Mouse (Mus musculus): ENCODE data around the gene Vmn1r55. TPM values are rescaled to one million over a fixed set of nuclear protein-coding genes. Genes with fewer than 3 reads are reported as not detected.
"Not testable (repeated sequence)": the region's sequence is repeated elsewhere in the genome, so short reads cannot be mapped to it uniquely, and the experiment has no call there.

Gene Vmn1r55
- total RNA-seq, 2 experiments from 2014 or later = not detected

DNA sequence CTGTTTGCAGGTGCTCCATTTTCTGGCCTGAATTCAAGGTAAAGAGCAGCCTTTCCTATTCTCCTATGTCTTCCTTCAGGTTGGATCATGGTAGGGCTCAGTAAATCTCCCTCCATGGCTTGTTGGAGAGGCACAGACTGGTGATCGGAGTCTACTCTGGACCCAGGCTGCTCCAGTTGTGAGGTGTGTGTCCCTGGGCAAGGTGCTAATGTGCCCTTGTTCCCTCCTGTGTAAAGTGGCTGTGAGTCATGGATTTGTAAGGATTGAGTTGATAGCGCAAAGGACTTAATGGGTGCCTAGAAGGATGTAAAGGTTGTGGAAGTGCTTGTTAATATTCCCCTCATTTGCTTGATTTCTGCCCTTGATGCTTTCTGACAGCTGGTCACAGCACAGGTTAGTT, 67.5 kb downstream of the Vmn1r55 start:
- no peak for DNase-seq (ENCODE audit: low spot score)

- DNase-seq (ENCODE audit: low spot score) = no peak
These were observed 68.2 kb downstream of the Vmn1r55 start for GRCm38 (mm10) chr7:5081241-5081640.

DNA sequence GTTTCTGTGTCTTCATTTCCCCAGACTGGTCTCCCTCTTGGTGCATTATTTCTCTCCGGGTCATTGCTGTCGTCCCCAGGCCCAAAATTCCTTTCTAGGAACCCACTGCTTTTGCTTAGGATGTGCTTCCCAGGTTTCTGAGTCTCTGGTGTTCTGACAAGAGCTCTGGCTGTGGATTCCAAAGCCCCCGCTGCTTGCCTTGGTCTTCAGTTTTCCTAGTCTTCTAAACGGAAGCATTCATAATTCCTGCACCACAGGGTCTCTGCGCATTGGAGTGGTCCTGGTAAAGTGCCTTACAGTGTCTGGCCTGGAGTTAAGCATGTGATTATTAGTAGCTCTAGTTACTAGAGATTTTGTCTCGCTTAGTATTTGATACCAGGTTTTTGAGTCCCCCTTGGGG, 68.7 kb downstream of the Vmn1r55 start:
- DNase-seq (ENCODE audit: low spot score) = no peak

- DNase-seq (ENCODE audit: low spot score) = peak; percentile 97
These were observed 69.3 kb downstream of the Vmn1r55 start, which contains the start of gene Epn1 for GRCm38 (mm10) chr7:5080010-5080751. Epn1 (plus strand) TSS chr7:5080235.

DNA sequence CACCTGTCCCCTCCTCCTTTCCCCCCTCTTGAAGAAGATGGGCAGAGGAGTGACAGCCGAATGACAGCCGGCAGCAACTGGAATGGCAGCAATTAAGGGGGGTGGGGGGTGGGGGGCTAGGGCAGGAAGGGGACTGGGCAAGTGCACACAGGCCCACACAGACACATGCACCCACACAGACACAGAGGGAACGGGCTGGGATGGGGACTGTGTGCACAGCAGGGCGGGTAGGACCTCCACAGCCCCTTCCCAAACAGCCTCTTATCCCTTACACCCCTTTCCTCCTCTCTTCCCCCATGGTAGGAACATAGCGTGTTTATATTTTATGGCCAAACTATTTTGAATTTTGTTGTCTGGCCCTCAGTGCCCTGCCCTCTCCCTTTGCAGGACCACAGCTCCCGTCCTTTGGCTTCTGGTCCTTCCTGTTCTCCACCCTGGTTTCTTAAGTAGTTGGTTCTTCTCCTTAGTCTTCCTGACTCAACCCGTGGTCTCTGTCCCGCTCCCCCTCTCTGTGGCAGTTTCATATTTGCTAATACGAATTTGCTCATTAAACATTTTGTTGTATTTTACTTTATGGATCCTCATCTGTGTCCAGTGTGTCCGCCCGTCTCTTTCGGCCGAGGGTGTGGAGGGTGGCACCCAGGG, 70.0 kb downstream of the Vmn1r55 start:
- not testable (repeated sequence) for DNase-seq (ENCODE audit: low spot score)

Small RNAs within 50 kb of the gene (microRNA-seq; reads per million reads assigned to microRNA genes)
- not detected for gene Gm26217

Other genes starting within 250 kb of the Vmn1r55 start
- under 1 TPM; 0.18 to 0.64 TPM for gene Gm36210, start 243.2 kb downstream of the Vmn1r55 start, total RNA-seq (2021)
- 1 to 10 TPM; 8.7 to 8.9 TPM for gene Zfp628, start 234.5 kb downstream of the Vmn1r55 start, total RNA-seq (2021)
- gene Nat14, start 227.6 kb downstream of the Vmn1r55 start, total RNA-seq (2021) = 1 to 10 TPM; 3.2 to 4.6 TPM
- gene Ssc5d, start 223.9 kb downstream of the Vmn1r55 start, total RNA-seq (2021) = 1 to 10 TPM; 3.9 to 4.7 TPM
- gene Sbk2, start 185.3 kb downstream of the Vmn1r55 start, total RNA-seq (2021) = 100 to 1,000 TPM in 1 of 2 experiments, 10 to 100 TPM in 1; 37.4 to 119 TPM
- 10 to 100 TPM in 1 of 2 experiments, 1 to 10 TPM in 1; 1.8 to 15.5 TPM for gene Sbk3, start 178.5 kb downstream of the Vmn1r55 start, total RNA-seq (2021)
- 10 to 100 TPM in 1 of 2 experiments, 1 to 10 TPM in 1; 8.7 to 13.9 TPM for gene Zfp579, start 153.5 kb downstream of the Vmn1r55 start, total RNA-seq (2021)
- gene Zfp524, start 135.3 kb downstream of the Vmn1r55 start, total RNA-seq (2021) = 1 to 10 TPM; 8.0 to 8.5 TPM
- gene Fiz1, start 135.0 kb downstream of the Vmn1r55 start, total RNA-seq (2021) = 10 to 100 TPM; 19.0 to 24.4 TPM
- gene Gm44973, start 134.2 kb downstream of the Vmn1r55 start, total RNA-seq (2021) = not detected
- 10 to 100 TPM; 12.4 to 13.2 TPM for gene Zfp865, start 129.3 kb downstream of the Vmn1r55 start, total RNA-seq (2021)
- not detected for gene Ccdc106, start 129.1 kb downstream of the Vmn1r55 start, total RNA-seq (2021)
- gene 4632433K11Rik, start 115.6 kb downstream of the Vmn1r55 start, total RNA-seq (2021) = not detected
- gene Zfp784, start 111.2 kb downstream of the Vmn1r55 start, total RNA-seq (2021) = 1 to 10 TPM; 2.7 to 2.8 TPM
- gene Zfp580, start 98.1 kb downstream of the Vmn1r55 start, total RNA-seq (2021) = 1 to 10 TPM; 2.4 to 3.7 TPM
- gene U2af2, start 87.5 kb downstream of the Vmn1r55 start, total RNA-seq (2021) = 10 to 100 TPM; 39.0 to 49.6 TPM
- gene Epn1, start 69.4 kb downstream of the Vmn1r55 start, total RNA-seq (2021) = 100 to 1,000 TPM; 161 to 183 TPM
- not detected for gene Rfpl4, start 32.7 kb downstream of the Vmn1r55 start, total RNA-seq (2021)
- 1 to 10 TPM; 2.1 to 2.6 TPM for gene Rasl2-9, start 23.7 kb downstream of the Vmn1r55 start, total RNA-seq (2021)
- not detected for gene Vmn1r56, start 47.1 kb upstream of the Vmn1r55 start, total RNA-seq (2021)
- not detected for gene Vmn1r57, start 68.8 kb upstream of the Vmn1r55 start, total RNA-seq (2021)
- not detected for gene Gm5065, start 200.9 kb upstream of the Vmn1r55 start, total RNA-seq (2021)
- gene Nlrp2, start 201.4 kb upstream of the Vmn1r55 start, total RNA-seq (2021) = not detected